Mouse (Mus musculus): ENCODE results near the gene Fgd3.

- TF ChIP-seq CTCF (IDR thresholded peaks at IDR 0.05; ENCODE audit: insufficient read depth, low read depth, low read length) (no peak), POLR2A (IDR thresholded peaks at IDR 0.05; ENCODE audit: insufficient read depth, low read depth, low read length) (no peak)
Observed at GRCm38 (mm10) chr13:49335077-49335982, 15.2 kb upstream of the Fgd3 start.
